Mouse (Mus musculus): ENCODE data around the gene Zfp428.

- TF ChIP-seq CTCF (IDR thresholded peaks at IDR 0.05; ENCODE audit: extremely low read depth, insufficient read depth, low read length) (no peak), POLR2A (IDR thresholded peaks at IDR 0.05; ENCODE audit: extremely low read depth, insufficient read depth, low read length) (no peak)
Observed at GRCm38 (mm10) chr7:24459843-24460242, 47.0 kb upstream of the Zfp428 start.

All from cortical plate, adult 2 months (tissue).